Mouse (Mus musculus) 3134 (cell line): ENCODE measurements around the gene Amt.
A peak's percentile ranks its signal among the peaks of the same experiment; 100 is the strongest.
"Not testable (repeated sequence)": the region's sequence is repeated elsewhere in the genome, so short reads cannot be mapped to it uniquely, and the experiment has no call there.

Source experiments
- DNase-seq: peaks from one replicate; pipeline ENCODE4 v3.0.0-alpha.2; 2011; ENCODE audit warnings: low spot score; ENCODE audit not compliant: insufficient read length; ENCODE audit errors: extremely low read depth

The Amt gene

GRCm38 (mm10) chr9:108280071-108280828, 16.4 kb upstream of the Amt start:
- DNase-seq, result peak; percentile 61

DNA sequence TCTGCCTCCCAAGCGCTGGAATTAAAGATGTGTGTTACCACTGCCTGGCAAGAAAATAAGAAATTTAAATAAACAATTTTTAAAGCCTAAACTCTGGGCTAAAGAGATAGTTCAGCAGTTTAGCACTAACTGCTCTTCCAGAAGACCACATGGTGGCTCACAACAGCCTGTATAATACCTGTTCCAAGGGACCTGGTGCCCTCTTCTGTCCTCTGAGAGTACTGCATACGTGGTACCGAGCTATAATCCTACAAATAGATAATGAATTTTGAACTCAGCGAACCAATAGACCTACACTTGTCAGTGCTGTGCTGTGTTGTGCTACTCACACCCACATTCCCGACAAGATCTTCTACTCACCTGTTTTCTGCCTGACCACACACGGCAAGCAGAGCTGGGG, 12.2 kb upstream of the Amt start:
- peak; percentile 29 for DNase-seq

GRCm38 (mm10) chr9:108287526-108288238, 9.0 kb upstream of the Amt start:
- DNase-seq, result not testable (repeated sequence)

DNA sequence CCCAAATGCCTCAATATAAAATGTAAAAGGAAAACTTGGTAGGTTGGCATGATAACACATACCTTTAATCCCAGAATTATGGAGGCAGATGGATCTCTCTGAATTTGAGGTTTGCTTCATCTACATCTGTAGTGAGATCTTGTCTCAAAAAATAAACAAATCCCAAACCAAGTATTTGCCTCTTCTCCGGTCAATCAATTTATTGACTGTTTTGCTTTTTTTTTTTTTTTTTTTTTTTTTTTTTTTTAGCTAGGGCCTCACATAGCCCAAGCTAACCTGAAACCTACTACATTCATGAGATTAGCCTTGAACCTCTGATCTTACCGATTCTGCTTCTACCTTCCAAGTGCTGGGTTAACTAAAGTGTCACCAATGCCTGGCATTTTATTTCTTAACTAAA, 7.3 kb upstream of the Amt start:
- DNase-seq, result no peak

DNA sequence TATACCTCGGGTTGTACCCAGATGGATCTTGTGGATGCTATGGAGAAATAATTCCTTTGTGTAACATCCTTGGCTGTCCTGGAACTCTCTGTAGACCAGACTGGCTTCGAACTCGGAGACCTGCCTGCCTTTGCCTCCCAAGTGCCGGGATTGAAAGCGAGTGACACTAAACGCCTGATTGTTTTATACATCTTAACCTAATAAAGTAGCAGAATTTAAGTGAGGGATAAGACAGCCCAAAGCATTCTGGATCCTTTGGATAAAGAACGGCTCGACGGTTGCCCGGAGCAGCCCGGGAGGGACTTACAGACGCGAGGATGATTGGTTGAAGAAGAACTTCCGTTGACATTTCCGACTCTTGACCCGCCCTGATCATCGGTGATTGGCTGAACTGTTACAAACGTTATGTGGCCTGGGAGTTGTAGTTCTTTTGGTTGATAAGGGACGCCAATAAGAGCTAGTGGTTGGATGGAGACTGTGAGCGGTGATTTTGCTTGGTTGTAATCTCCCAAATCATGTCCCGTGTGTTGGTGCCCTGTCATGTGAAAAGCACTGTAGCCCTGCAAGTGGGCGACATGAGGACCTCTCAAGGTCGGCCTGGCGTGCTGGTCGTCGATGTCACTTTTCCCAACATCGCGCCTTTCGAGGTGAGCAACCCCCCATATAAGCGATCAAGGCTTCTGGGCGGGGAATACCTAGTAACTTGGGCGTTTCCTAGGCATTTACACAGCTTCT, 6.5 kb upstream of the Amt start, which contains the start of gene Nicn1:
Nicn1 (plus strand) TSS at position 414 of the 735 bp plus-strand sequence.
- peak; percentile 86 for DNase-seq

DNA sequence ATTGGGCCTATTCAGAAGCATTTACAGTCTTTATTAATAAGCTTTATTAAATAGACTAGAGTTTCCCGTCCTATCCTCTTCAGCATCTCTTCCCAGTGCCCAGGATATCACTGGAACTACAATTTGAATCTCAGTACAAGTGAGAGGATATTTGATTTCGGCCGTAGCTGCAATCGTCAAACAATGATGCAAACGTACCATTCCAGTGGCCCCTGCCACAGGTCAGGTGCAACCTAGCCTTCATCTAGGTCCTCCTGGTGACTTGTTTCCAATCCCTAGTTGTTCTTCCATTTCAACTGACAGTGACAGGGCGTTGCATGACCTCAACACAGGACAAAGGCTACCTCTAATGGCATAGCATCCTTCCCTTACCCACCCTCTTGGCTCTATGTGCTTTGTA, 5.9 kb upstream of the Amt start:
- no peak for DNase-seq

DNA sequence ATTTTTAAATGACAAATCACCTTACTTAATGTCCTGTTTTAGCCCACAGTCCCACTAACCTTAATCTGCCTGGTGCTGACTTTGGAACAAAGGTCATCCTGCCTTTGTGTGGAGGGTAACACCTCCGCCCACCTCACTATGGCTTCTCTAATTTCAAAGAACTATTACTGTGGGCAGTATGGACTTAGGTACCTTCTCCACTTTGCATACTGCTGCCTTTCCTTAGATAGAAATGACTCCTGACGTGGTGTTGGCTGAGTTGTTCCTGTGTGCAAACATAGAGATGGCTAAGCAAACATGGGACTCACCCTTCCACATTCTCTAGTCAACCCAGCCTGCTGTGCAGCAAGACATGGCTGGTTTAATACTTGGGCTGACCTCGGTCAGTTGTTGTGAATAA, 5.2 kb downstream of the Amt start:
- DNase-seq, result no peak

DNA sequence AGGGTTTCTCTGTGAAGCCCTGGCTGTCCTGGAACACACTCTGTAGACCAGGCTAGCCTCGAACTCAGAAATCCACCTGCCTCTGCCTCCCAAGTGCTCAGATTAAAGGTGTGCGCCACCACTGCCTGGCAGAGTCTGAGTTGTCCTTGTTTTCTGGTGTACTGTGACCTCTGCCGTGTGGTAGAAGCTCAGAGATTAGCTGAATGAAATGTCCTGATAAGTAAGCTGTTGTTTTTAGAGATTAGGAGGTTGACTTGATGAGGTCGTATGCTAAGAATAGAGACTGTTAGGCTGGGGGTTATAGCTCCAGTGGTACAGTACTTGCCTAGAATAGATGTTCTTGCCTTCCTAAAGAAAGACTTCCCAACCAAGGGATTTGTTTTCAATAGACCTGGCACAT, 8.1 kb downstream of the Amt start:
- DNase-seq, result no peak

DNA sequence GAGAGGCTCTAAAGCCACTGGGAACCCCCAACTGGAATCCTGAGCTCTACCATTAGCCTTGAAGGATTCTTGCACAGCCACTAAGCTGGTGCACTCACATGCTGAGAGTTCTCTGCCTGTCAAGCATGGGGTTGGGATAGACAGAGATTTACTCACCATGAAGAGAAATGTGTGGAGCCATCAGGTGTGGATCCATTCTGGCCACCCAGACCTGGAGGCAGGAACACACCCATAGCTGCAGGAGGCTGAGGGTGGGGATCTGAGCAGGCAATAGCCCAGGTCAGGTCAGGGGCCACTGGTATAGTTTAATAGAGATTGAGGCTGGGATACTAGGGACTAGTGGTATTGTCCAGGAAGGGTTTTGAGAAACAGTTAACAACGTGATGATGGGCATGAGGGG, 8.5 kb downstream of the Amt start:
- DNase-seq, result no peak

DNA sequence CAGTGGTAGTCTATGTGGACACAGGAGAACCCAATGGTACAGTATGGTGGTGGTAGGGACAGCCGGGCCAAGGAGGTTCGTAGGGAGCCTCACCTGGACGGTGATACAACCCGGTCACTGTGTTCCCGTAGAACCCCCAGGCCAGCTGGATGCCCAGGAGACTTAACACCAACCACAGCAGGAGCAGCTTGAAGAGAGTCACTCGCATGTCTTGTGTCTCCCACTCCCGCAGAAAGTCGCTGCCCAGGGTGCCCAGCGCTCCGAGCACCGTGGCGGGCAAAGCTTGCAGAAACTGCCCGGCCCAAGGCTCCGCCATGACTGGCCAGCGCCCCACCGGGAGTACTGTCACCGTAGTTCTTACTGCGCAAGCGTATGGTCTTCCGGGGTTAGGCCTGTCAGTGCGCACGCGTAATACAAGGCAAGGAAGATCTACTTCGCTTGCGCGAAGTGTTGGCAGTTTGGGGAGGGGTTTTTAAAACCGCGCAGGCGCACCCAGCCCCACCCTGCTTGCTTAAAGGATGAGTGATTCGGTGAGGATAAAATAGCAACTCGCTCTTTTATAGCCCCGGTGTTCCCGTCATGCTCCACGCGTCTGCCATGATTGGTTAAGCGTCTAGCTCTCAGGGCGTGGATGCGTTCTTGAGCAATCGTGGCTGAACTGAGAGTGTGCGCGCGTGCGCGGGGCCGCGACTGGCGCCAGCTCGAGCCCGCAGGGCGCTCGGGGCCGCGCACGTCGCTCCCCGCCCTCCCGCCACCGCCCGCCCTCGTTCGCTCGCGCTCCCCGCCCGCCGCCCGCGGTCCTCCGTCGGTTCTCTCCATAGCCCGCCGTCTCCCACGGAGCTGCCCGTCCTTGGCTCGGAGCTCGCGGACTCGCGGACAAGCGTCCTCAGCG, 9.2 kb downstream of the Amt start, which contains the start of the genes Rhoa and Tcta:
Rhoa (plus strand) TSS at position 501 of the 892 bp plus-strand sequence.
Tcta (minus strand) TSS at position 532 of the 892 bp plus-strand sequence.
- DNase-seq, result peak; percentile 96

DNA sequence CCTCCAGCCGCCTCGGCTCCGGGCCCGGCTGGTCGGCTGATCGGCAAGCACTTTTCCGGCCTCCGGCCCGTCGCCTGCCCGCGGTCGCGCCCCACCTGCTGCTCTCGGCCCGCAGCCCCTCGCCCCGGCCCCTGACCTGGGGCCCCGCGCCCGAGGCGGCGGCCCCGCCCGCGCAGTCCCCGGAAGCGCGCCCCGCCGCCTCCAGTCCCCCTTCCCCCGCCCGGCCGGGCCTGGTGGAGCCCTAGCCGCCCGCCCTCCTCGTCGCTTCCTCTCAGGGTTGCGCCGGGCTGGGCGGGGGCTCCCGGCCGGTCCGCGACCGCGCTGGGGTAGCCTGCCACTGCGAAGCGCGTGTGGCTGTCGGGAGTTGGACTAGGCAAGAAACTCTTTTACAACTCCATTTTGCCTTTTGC, 9.9 kb downstream of the Amt start:
- DNase-seq, result peak; percentile 79

DNA sequence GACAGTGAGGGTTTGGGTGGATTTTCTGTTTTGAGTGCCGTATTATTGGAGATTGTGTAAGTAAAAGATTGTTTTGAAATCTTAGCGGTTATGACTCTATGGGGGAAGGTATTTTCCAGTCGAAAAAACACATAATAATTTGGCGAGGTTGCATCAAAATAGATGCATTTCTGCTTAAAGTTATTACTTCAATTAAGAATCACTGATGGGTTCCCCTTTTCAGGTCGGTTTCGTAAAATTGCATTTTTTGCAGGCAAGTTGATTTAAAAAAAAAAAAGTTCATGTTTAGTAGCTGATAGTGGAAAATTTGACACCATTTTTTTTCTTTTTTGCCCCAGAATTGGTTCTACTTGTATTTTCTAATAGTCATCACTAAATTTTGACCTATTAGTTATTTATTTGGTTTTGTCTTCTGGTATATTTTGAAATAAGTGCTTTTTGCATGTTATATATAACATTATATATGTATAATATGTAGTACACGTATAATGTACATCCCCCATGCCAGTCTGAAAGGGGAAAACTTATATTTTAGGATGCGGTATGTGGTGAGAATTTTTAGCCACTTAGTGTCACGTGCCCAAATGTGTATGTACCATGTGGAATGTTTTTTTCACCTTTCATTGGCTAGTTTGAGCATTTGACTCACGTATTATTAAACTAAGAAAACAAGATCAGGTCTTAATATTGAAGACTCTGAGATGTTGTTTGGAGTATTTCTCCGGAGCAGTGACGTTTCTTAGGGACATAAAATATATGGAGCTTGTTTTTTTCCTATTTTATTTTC, 10.6 kb downstream of the Amt start:
- no peak for DNase-seq

DNA sequence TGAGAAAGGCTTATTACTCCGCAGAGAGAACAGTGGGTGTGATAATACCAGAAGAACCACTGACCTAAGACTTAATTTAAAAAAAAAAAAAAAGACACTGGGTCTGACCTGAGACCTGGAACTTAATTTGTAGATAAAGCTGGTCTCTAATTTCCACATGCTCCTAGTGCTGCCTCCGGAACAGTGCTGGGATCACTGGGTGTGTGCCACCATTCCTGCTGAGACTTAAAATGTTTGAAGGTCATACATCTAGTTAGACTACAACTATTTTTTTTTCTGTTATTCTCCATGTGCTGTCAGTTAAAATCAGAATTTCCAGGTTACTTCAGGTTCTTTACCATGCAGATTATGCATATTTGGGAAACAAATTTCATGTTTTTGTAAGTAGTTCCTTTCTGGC, 11.5 kb downstream of the Amt start:
- DNase-seq, result no peak

GRCm38 (mm10) chr9:108317572-108317971, 20.9 kb downstream of the Amt start:
- DNase-seq, result no peak

GRCm38 (mm10) chr9:108318462-108318861, 21.8 kb downstream of the Amt start:
- DNase-seq, result no peak

DNA sequence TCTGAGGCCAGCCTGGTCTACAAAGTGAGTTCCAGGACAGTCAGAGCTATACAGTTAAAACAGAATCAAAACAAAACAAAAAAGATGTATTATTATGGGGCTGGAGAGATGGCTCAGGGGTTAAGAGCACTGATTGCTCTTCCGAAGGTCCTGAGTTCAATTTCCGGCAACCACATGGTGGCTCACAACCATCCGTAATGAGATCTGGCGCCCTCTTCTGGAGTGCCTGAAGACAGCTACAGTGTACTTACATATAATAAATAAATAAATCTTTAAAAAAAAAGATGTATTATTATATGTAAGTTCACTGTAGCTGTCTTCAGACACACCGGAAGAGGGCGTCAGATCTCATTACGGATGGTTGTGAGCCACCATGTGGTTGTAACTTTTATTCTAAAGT, 25.4 kb downstream of the Amt start:
- not testable (repeated sequence) for DNase-seq

DNA sequence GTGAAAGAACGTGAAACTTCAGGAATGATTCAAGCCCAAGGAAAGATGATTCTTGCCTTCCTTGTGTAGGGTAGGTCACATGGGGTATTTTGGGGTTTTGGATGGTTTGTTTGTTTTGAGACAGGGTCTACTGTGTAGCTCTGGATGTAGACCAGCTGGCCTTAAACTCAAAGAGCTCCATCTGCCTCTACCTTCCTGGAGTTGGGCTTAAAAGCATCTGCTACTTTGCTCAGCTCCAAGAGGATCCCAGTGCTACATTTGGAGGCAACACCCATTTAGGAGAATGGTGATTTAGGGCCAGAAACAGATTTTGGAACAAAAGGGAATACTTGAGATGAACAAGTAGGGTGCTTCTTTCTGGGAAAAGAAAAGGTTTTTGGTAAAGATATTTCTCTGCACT, 28.1 kb downstream of the Amt start:
- DNase-seq, result no peak

DNA sequence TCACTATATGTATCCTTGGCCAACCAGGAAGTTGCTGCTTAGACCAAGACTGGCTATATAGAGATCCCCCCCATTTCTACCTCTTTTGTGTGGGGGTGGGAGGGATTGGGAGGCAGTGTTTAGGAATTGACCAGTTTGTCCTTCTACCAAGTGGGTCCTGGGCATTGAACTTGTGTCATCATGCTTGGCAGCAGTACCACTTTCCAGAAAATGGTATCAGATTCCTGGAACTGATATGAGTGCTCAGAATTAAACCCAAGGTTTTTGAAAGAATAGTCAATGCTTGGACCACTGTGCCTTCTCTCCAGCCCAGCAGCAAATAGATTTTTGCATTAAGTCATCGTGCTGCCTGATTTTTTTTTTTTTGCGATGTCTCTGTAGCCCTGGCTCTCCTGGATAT, 29.2 kb downstream of the Amt start:
- no peak for DNase-seq

- no peak for DNase-seq
These were observed 41.3 kb downstream of the Amt start for GRCm38 (mm10) chr9:108337848-108338550.
